In the genomic region with DNA sequence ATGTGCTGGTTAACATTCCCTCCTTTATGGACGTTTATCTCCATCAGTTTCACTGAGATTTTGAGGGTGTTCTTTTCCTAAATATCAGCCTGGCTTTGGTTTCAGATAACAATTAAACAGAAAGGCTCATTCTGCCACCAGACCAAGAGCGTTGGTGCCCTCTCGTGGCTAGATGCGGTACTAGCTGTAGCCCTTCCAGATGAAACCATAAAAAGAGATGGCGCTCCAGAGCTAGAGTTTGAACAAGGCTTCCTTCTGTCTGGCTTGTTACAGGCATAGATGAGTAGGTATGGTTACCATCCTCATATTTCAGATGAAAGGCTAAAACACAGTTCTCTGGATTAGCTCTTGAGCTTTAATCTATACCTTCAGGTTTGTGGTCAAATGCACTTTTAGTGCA, we compare ENCODE assay signal across 8 mouse cellular contexts. TPM values are rescaled to one million over a fixed set of nuclear protein-coding genes. Genes with fewer than 3 reads are reported as not detected.
DNase-seq lines count a peak whose midpoint lies in the region; TF ChIP-seq lines count a peak whose summit lies in the region.
"Had no signal": no experiment of that assay in that cellular context is flagged by ENCODE, and none has a peak within 500 bp of the region (broad histone marks: within the 10 kb centered on the region; RNA-seq: fewer than 3 reads in every experiment).

No protein-coding gene starts in this region.

- 7% methylated on average over 5 of the region's 5 CpGs for WGBS in heart, embryonic 10.5 days
- WGBS in midbrain, embryonic 10.5 days = 3% methylated on average over 5 of the region's 5 CpGs
- 7% methylated on average over 5 of the region's 5 CpGs for WGBS in spleen, adult 2 months

- H3K4me1 ChIP-seq in cortical plate, adult 2 months (ENCODE audit: control insufficient read depth, insufficient read depth, low read length) = no peaks in the 10 kb centered on the region
- H3K4me1 ChIP-seq in heart, embryonic 10.5 days = no peaks in the 10 kb centered on the region
- H3K4me1 ChIP-seq in midbrain, embryonic 10.5 days = no peaks in the 10 kb centered on the region
- no peaks in the 10 kb centered on the region for H3K4me1 ChIP-seq in spleen, adult 2 months (ENCODE audit: control insufficient read depth, insufficient read depth, insufficient read length)
- H3K4me1 ChIP-seq: lung, embryonic 15.5 days had no signal

- peaks cover 8% of the 10 kb centered on the region for H3K27me3 ChIP-seq in heart, embryonic 10.5 days (ENCODE audit: insufficient read depth, poor library complexity, severe bottlenecking)
- H3K27me3 ChIP-seq in midbrain, embryonic 10.5 days (ENCODE audit: low read depth, poor library complexity, severe bottlenecking) = peaks cover 9% of the 10 kb centered on the region
- no peaks in the 10 kb centered on the region for H3K27me3 ChIP-seq in spleen, adult 2 months (ENCODE audit: control insufficient read depth, insufficient read depth, low read length)

- no peak overlapping the region for H3K4me3 ChIP-seq in cortical plate, adult 2 months (ENCODE audit: insufficient read depth, low read length)
- H3K4me3 ChIP-seq in heart, embryonic 10.5 days = no peak overlapping the region
- H3K4me3 ChIP-seq in midbrain, embryonic 10.5 days = no peak overlapping the region
- H3K4me3 ChIP-seq in spleen, adult 2 months (ENCODE audit: extremely low read depth, insufficient read depth, insufficient read length) = no peak overlapping the region
- H3K4me3 ChIP-seq: lung, embryonic 15.5 days had no signal

- no peak overlapping the region for H3K27ac ChIP-seq in cortical plate, adult 2 months (ENCODE audit: insufficient read depth, low read length)
- H3K27ac ChIP-seq in heart, embryonic 10.5 days = no peak overlapping the region
- H3K27ac ChIP-seq in midbrain, embryonic 10.5 days (replicated peaks) = no peak overlapping the region
- no peak overlapping the region for H3K27ac ChIP-seq in spleen, adult 2 months (ENCODE audit: insufficient read depth, low read length)
- H3K27ac ChIP-seq: lung, embryonic 15.5 days had no signal

- H3K9me3 ChIP-seq in heart, embryonic 10.5 days = no peaks in the 10 kb centered on the region
- no peaks in the 10 kb centered on the region for H3K9me3 ChIP-seq in midbrain, embryonic 10.5 days (replicated peaks)
- H3K9me3 ChIP-seq: lung, embryonic 15.5 days had no signal

- TF ChIP-seq POLR2A in cortical plate, adult 2 months (IDR thresholded peaks at IDR 0.05; ENCODE audit: extremely low read depth, insufficient read depth, low read length) = no peak
- no peak for TF ChIP-seq POLR2A in spleen, adult 2 months (IDR thresholded peaks at IDR 0.05; ENCODE audit: low read depth, low read length)

- peak; percentile 82 for TF ChIP-seq CTCF in cortical plate, adult 2 months (IDR thresholded peaks at IDR 0.05; ENCODE audit: extremely low read depth, insufficient read depth, low read length)
- peak; percentile 31; the same call in 1 of the 2 replicates for TF ChIP-seq CTCF in spleen, adult 2 months (IDR thresholded peaks at IDR 0.05; ENCODE audit: extremely low read depth, insufficient read depth, insufficient read length, insufficient replicate concordance)

- H3K36me3 ChIP-seq in heart, embryonic 10.5 days = no peaks in the 10 kb centered on the region
- H3K36me3 ChIP-seq in midbrain, embryonic 10.5 days = no peaks in the 10 kb centered on the region
- H3K36me3 ChIP-seq in spleen, adult 2 months (ENCODE audit: control insufficient read depth, insufficient read depth, low read length) = no peaks in the 10 kb centered on the region
- H3K36me3 ChIP-seq: lung, embryonic 15.5 days had no signal

- peak; percentile 25 for DNase-seq in ES-CJ7 (ENCODE audit: low read depth, low spot score)
- DNase-seq in adipocyte (ENCODE audit: low spot score) = peak; percentile 82
- DNase-seq in heart, embryonic 10.5 days (ENCODE audit: low spot score) = peak; percentile 74
- DNase-seq in left cerebral cortex, adult 11 months (ENCODE audit: low spot score) = peak; percentile 73
- peak; percentile 72 for DNase-seq in midbrain, embryonic 10.5 days (ENCODE audit: low spot score)
- peak in 1 of 2 experiments; percentile 5 for DNase-seq in spleen, adult 2 months (ENCODE audit: low read depth in 1 of 2, low spot score in 2 of 2)

RNA-seq across cellular contexts. Expression of a gene that starts 5.4 kb away (rescaled TPM):
- 0.26 and 0.29 TPM in 2 replicates for polyA plus RNA-seq in cortical plate, adult 2 months (2012; rRNA removed)
- polyA plus RNA-seq in heart, embryonic 10.5 days (2016; fragmentation: Nextera tagmentation; extraction: Ambion mirVana) = 0.05 TPM in 1 of 2 replicates, not detected in the other
- polyA plus RNA-seq in midbrain, embryonic 10.5 days (2016; fragmentation: Nextera tagmentation; extraction: Ambion mirVana) = 0.39 and 0.83 TPM in 2 replicates
- polyA plus RNA-seq in spleen, adult 2 months (2012; rRNA removed) = 3.3 and 4.9 TPM in 2 replicates
